Comparison of ENCODE assay signal across 19 mouse cellular contexts in genomic region chr6:49017150-49017549, GRCm38 (mm10). TPM values are rescaled to one million over a fixed set of nuclear protein-coding genes. Genes with fewer than 3 reads are reported as not detected.
A peak's percentile ranks its signal among the peaks of the same experiment; 100 is the strongest.
DNase-seq lines count a peak whose midpoint lies in the region; ATAC-seq and TF ChIP-seq lines count a peak whose summit lies in the region.
"Had no signal": no experiment of that assay in that cellular context is flagged by ENCODE, and none has a peak within 500 bp of the region (broad histone marks: within the 10 kb centered on the region; RNA-seq: fewer than 3 reads in every experiment).

No protein-coding gene starts in this region.

- H3K4me2 ChIP-seq in liver, postnatal 0 days (ENCODE audit: low read depth, low read length): 0 out of 2 replicates have a peak overlapping the region, but pooled peaks have one; percentile 4
- no peak overlapping the region for H3K4me2 ChIP-seq in liver, embryonic 12.5 days
- H3K4me2 ChIP-seq: heart, embryonic 15.5 days; limb, embryonic 13.5 days; midbrain, embryonic 15.5 days; neural tube, embryonic 13.5 days had no signal

- no peak for ATAC-seq in liver, postnatal 0 days
- ATAC-seq in liver, embryonic 12.5 days: no peak
- ATAC-seq: midbrain, embryonic 15.5 days had no signal

- H3K4me3 ChIP-seq in liver, postnatal 0 days (ENCODE audit: low read depth, low read length): no peak overlapping the region
- no peak overlapping the region for H3K4me3 ChIP-seq in liver, embryonic 12.5 days
- H3K4me3 ChIP-seq in megakaryocyte, embryonic 14.5 days (replicated peaks): peak overlapping the region; percentile 72
- H3K4me3 ChIP-seq: heart, embryonic 15.5 days; limb, embryonic 13.5 days; midbrain, embryonic 15.5 days; neural tube, embryonic 13.5 days had no signal

- WGBS in liver, postnatal 0 days (ENCODE audit: insufficient replicate concordance): 23% methylated on average over 12 of the region's 12 CpGs
- 22% methylated on average over 12 of the region's 12 CpGs for WGBS in liver, embryonic 12.5 days (ENCODE audit: insufficient replicate concordance)

- TF ChIP-seq CTCF in liver, postnatal 0 days (IDR thresholded peaks at IDR 0.05; ENCODE audit: low read depth): no peak
- no peak for TF ChIP-seq CTCF in brain, embryonic 14.5 days (IDR thresholded peaks at IDR 0.05; ENCODE audit: borderline replicate concordance, extremely low read depth, insufficient read depth, insufficient read length)

- no peaks in the 10 kb centered on the region for H3K27me3 ChIP-seq in liver, postnatal 0 days (ENCODE audit: insufficient read depth, low read length)
- no peaks in the 10 kb centered on the region for H3K27me3 ChIP-seq in liver, embryonic 12.5 days (replicated peaks)
- H3K27me3 ChIP-seq in megakaryocyte, embryonic 14.5 days (replicated peaks): peaks cover 39% of the 10 kb centered on the region
- H3K27me3 ChIP-seq: heart, embryonic 15.5 days; midbrain, embryonic 15.5 days had no signal

- TF ChIP-seq EP300 in liver, postnatal 0 days (IDR thresholded peaks at IDR 0.05; ENCODE audit: low read depth): no peak

- no peak overlapping the region for H3K9ac ChIP-seq in liver, postnatal 0 days (replicated peaks)
- H3K9ac ChIP-seq in liver, embryonic 12.5 days: no peak overlapping the region
- H3K9ac ChIP-seq: heart, embryonic 15.5 days; limb, embryonic 13.5 days; midbrain, embryonic 15.5 days; neural tube, embryonic 13.5 days had no signal

- no peaks in the 10 kb centered on the region for H3K9me3 ChIP-seq in liver, postnatal 0 days (ENCODE audit: low read length)
- H3K9me3 ChIP-seq in liver, embryonic 12.5 days (replicated peaks): no peaks in the 10 kb centered on the region
- no peaks in the 10 kb centered on the region for H3K9me3 ChIP-seq in megakaryocyte, embryonic 14.5 days
- H3K9me3 ChIP-seq: heart, embryonic 15.5 days; limb, embryonic 13.5 days; midbrain, embryonic 15.5 days; neural tube, embryonic 13.5 days had no signal

- intact Hi-C loops in left cerebral cortex, postnatal 14 days (cut with DNase I): no loop called here

- H3K36me3 ChIP-seq in liver, postnatal 0 days (replicated peaks; ENCODE audit: insufficient read depth, low read length): no peaks in the 10 kb centered on the region
- no peaks in the 10 kb centered on the region for H3K36me3 ChIP-seq in liver, embryonic 12.5 days
- H3K36me3 ChIP-seq in megakaryocyte, embryonic 14.5 days (replicated peaks; ENCODE audit: low read length): no peaks in the 10 kb centered on the region
- H3K36me3 ChIP-seq: heart, embryonic 15.5 days; limb, embryonic 13.5 days; midbrain, embryonic 15.5 days; neural tube, embryonic 13.5 days had no signal

- no peak for DNase-seq in liver, postnatal 0 days
- DNase-seq in CD4-positive helper T cell, adult 2 months (ENCODE audit: low read depth, low spot score): peak; percentile 52
- DNase-seq in brain, embryonic 14.5 days (ENCODE audit: low read depth): peak; percentile 20
- DNase-seq in embryo, embryonic 9.5 days (ENCODE audit: extremely low spot score): no peak
- no peak for DNase-seq in left cerebral cortex, postnatal 14 days (ENCODE audit: low spot score in 2 of 2)
- DNase-seq in spleen, adult 12 weeks (ENCODE audit: low spot score): no peak
- DNase-seq: adrenal gland, adult 8-10 months; cerebellum, adult 8-10 months; embryo, embryonic 11 days; kidney, postnatal 14 days; lung, adult 18-20 months; spleen, adult 18-20 months had no signal

- no peak for TF ChIP-seq POLR2A in brain, embryonic 14.5 days (IDR thresholded peaks at IDR 0.05; ENCODE audit: borderline replicate concordance, extremely low read depth, insufficient read depth, insufficient read length, poor library complexity, severe bottlenecking)

- H3K27ac ChIP-seq in liver, postnatal 0 days (ENCODE audit: low read depth): no peak overlapping the region
- no peak overlapping the region for H3K27ac ChIP-seq in liver, embryonic 12.5 days
- H3K27ac ChIP-seq: heart, embryonic 15.5 days; limb, embryonic 13.5 days; midbrain, embryonic 15.5 days; neural tube, embryonic 13.5 days had no signal

- no peaks in the 10 kb centered on the region for H3K4me1 ChIP-seq in liver, postnatal 0 days (ENCODE audit: insufficient read depth)
- no peaks in the 10 kb centered on the region for H3K4me1 ChIP-seq in liver, embryonic 12.5 days
- H3K4me1 ChIP-seq in megakaryocyte, embryonic 14.5 days: peaks cover 6% of the 10 kb centered on the region
- H3K4me1 ChIP-seq: midbrain, embryonic 15.5 days had no signal

RNA-seq across cellular contexts. Expression of gene Gpnmb, which starts 19.2 kb away (rescaled TPM):
- 0.52 and 0.53 TPM in 2 replicates for polyA plus RNA-seq in liver, postnatal 0 days (2015; fragmentation: Nextera tagmentation; extraction: Ambion mirVana)
- 0.17 and 0.36 TPM in 2 replicates for polyA plus RNA-seq in liver, embryonic 12.5 days (2016; fragmentation: Nextera tagmentation; extraction: Ambion mirVana)
- 0.44 and 1.3 TPM in 2 replicates for polyA plus RNA-seq in brain, embryonic 14.5 days (2012; rRNA removed)
- polyA plus RNA-seq in megakaryocyte, embryonic 14.5 days (2012; ENCODE audit: insufficient read depth, low replicate concordance): 45.1 and 495 TPM in 2 replicates
- total RNA-seq in left cerebral cortex, postnatal 14 days (2021): under 1 TPM; 0.70 to 0.99 TPM

RNA-seq across cellular contexts. Expression of gene Svs1, which starts 30.5 kb away (rescaled TPM):
- polyA plus RNA-seq in liver, postnatal 0 days (2015; fragmentation: Nextera tagmentation; extraction: Ambion mirVana): not detected in 2 replicates
- not detected in 2 replicates for polyA plus RNA-seq in liver, embryonic 12.5 days (2016; fragmentation: Nextera tagmentation; extraction: Ambion mirVana)
- polyA plus RNA-seq in brain, embryonic 14.5 days (2012; rRNA removed): not detected in 2 replicates
- not detected in 2 replicates for polyA plus RNA-seq in megakaryocyte, embryonic 14.5 days (2012; ENCODE audit: insufficient read depth, low replicate concordance)
- total RNA-seq in left cerebral cortex, postnatal 14 days (2021): not detected
- polyA plus RNA-seq: heart, embryonic 15.5 days; intestine, embryonic 14.5 days; limb, embryonic 13.5 days; midbrain, embryonic 15.5 days; neural tube, embryonic 13.5 days had no signal

RNA-seq across cellular contexts. Expression of gene Doxl2, which starts 42.4 kb away (rescaled TPM):
- not detected in 2 replicates for polyA plus RNA-seq in liver, postnatal 0 days (2015; fragmentation: Nextera tagmentation; extraction: Ambion mirVana)
- not detected in 2 replicates for polyA plus RNA-seq in liver, embryonic 12.5 days (2016; fragmentation: Nextera tagmentation; extraction: Ambion mirVana)
- polyA plus RNA-seq in brain, embryonic 14.5 days (2012; rRNA removed): not detected in 2 replicates
- polyA plus RNA-seq in megakaryocyte, embryonic 14.5 days (2012; ENCODE audit: insufficient read depth, low replicate concordance): not detected in 2 replicates
- not detected for total RNA-seq in left cerebral cortex, postnatal 14 days (2021)
- polyA plus RNA-seq: heart, embryonic 15.5 days; intestine, embryonic 14.5 days; limb, embryonic 13.5 days; midbrain, embryonic 15.5 days; neural tube, embryonic 13.5 days had no signal

RNA-seq across cellular contexts. Expression of gene Malsu1, which starts 56.4 kb away (rescaled TPM):
- 54.5 and 55.5 TPM in 2 replicates for polyA plus RNA-seq in liver, postnatal 0 days (2015; fragmentation: Nextera tagmentation; extraction: Ambion mirVana)
- 47.9 and 52.9 TPM in 2 replicates for polyA plus RNA-seq in liver, embryonic 12.5 days (2016; fragmentation: Nextera tagmentation; extraction: Ambion mirVana)
- 18.6 and 27.7 TPM in 2 replicates for polyA plus RNA-seq in brain, embryonic 14.5 days (2012; rRNA removed)
- 42.4 and 187 TPM in 2 replicates for polyA plus RNA-seq in megakaryocyte, embryonic 14.5 days (2012; ENCODE audit: insufficient read depth, low replicate concordance)
- 10 to 100 TPM; 25.8 to 26.9 TPM for total RNA-seq in left cerebral cortex, postnatal 14 days (2021)

Comparison
In these comparisons a context has a peak if more than half of its experiments do, and no peak if none do; other contexts are left out.
1. DNase-seq: peak in CD4-positive helper T cell, adult 2 months (single experiment) and brain, embryonic 14.5 days (single experiment); none in liver, postnatal 0 days (single experiment), embryo, embryonic 9.5 days (single experiment), left cerebral cortex, postnatal 14 days (0 of 2) and spleen, adult 12 weeks (single experiment).
2. RNA of gene Gpnmb, which starts 19.2 kb away (polyA plus RNA-seq): 45.1 to 495 TPM in megakaryocyte, embryonic 14.5 days; 0.52 to 0.53 TPM in liver, postnatal 0 days, 0.44 to 1.3 TPM in brain, embryonic 14.5 days and 0.17 to 0.36 TPM in liver, embryonic 12.5 days; every median in the first group is over 10 times any median in the second.